Mouse (Mus musculus): ENCODE data around the gene Hectd1.

Gene Hectd1

DNA sequence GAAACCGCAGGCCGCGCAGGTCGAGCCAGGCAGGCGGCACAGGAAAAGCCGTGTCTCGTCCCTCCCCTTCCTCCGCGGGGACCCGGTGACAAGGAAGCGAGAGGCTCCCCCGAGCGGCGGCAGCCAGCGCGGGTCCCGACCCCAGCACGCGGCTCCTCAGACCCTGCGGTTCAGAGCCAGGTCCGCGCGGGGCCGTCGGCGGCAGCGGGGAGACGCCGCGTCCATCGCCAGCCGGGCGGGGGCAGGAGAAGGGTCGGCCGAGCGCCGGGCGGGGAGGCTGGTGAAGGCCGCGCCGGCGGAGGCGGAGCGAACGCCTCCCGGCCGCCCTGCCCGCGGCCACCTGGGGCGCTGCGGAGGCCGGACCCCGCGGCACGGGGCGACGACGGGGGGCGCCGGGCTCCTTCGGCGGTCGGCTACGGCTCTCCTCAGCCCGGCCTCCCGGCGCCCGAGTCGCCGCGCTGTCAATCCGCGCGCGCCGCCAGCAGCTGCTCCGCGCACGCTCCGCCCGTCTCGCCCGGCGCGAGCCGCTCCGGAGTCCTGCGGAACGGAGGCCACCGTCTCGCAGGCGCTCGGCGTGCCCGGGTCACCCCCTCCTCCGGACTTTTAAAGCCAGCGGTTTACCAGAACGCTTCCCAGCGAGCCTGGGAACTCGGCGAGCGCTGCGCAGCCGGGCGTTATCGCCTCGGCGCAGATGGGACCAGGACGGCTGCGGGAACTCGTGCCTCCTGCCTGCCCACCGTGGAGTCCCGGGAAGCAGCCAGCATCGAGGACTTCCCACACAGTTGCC, at the start of gene Hectd1:
Gene Hectd1, minus strand, starts transcription at position 247 of the 787 bp plus-strand sequence.
- peak; percentile 87 for DNase-seq (ENCODE audit: extremely low spot score)

- DNase-seq (ENCODE audit: extremely low spot score), result no peak
Observed at GRCm38 (mm10) chr12:51871446-51872144, 42.3 kb upstream of the Hectd1 start.

DNA sequence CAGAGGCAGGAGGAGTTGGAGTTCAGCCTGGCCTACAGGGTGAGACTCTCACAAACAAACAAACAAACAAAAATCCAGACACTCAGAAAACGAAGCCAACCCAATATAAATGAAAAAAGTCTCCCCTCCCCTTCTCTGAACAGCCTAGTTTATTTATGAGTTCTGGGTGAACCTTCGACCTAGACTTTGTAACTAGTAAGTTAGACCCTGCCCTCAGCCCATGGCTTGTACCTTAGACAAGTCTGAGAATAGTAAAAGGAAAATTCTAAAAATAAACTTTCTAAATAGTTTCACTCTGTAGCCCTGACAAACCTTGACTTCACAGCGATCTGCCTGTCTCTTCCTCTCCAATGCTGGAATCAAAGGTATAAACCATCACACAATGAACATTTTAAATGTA, 40.2 kb upstream of the Hectd1 start:
- no peak for DNase-seq (ENCODE audit: extremely low spot score)

GRCm38 (mm10) chr12:51867076-51867475, 37.7 kb upstream of the Hectd1 start:
- no peak for DNase-seq (ENCODE audit: extremely low spot score)

DNA sequence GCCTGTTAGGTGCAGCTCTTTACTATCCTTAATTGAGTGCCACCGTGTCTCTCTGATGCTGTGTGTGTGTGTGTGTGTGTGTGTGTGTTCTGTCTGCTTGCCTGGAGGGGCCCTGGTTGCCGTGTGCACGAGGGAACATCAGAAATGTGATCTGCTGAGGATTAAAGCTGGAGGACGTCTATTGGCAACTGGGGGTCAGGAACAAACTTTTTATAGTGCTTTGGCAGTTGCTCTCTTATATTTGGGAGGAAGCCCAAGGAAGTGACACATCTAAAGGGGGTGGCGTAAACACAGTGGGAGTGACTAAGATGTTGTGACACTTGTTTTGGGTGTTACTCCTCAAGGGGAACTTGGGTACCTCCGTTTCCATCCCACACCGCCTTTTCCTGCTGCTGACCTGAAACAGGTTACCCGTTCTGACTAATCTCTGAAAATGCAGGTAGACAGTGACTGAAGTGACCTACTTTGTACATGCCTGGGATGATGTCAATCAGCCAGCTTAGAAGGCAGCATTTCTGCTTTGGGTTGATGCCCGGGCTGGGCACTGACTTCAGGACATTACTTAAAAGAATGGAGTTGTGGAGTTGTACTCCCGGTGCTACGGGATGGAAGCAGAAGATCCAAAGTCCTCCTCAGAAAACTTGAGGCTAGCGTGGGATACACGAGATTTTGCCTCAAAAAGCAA, 37.0 kb upstream of the Hectd1 start:
- no peak for DNase-seq (ENCODE audit: extremely low spot score)

DNA sequence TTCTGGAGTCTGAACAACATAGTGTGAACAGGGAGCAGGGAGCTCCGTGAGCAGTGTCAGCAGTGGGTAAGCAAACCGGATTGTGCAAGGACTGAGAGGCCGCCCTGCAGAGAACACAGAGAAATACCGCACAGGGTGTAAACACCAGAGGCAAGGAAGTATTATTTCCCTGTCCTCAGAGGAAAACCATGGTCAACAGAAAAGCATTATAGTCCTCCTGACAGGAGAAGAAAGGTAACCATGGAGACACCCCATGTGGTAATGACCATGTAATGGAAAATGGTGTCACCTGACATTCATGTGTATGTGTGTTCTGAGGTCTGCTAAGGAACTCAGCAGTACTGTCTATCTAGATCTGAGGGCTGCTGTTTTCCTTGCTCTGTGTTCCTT, 36.4 kb upstream of the Hectd1 start:
- peak; percentile 31 for DNase-seq (ENCODE audit: extremely low spot score)

DNA sequence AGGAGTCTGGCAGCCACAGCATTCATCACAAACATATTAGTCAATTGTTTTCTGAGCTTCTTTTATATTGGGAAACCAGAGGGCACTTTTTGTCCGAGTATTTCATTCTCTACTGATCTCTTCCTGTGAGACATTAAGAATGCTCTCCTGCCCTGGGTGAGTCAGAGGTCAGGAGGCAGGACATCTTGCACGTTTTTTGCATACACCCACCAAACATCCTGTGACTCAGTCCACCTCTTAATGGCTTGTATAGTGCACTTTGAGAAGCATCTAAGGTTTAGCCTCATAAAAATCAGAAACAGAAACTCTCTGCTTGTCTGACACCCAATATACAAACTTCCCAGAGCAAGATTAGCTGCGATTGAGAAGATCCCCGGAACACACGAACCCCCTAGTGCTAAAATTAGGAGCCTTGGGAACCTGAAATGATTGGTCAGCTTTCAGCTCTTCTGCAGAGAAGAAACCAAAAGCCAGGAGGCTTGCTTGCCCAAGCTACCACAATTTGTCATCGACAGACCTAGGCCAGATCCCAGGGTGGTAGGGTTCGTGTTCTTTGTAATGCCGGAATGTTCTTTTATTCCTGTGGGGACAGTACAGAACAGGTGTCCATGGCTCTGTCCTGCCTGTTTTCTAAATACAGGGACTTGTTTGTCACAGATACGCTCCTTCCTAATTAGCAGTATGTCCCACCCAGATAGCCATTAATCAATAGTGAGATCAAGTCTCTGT, 35.9 kb upstream of the Hectd1 start:
- DNase-seq (ENCODE audit: extremely low spot score), result no peak

DNA sequence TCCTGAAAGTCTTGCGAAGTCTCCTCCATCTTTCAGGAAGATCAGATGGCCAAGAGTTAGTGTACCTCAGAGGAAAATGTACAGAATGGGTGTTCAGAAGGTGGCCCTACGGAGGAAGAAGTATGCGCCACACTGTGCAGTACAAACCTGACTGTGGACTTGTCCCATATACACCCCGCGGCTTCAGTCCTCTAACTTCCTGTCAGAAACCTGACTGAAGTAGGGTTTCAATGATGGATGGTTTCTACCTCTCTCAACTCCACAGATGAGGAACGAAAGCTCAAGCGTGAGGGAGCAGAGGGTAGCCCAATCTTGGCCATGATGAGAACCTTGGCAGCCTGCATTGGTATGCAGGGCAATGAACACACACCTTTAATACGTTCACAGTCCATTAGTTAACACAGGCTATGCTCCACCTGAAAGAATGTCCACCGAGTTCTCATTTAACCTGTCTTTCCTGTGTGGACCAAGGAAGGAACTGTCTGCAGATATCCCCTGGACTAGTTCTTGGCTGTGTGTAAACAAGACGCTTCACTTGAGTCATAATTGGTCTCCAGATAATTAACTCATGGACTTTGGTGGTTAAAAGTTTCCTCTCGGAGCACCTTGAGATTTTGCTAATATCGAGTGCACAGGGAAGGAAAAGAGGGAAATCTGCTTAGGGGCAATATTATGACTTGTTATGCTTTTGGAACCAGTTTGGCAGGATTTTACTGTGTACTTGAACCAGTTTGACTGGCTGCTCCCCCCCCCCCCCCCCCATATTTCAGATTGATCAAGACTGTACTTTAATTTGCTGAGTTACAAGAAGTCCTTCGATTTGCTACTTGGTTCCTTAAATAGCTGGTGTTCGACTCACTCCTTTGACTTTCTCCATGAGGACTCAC, 34.0 kb upstream of the Hectd1 start:
- DNase-seq (ENCODE audit: extremely low spot score), result no peak

DNA sequence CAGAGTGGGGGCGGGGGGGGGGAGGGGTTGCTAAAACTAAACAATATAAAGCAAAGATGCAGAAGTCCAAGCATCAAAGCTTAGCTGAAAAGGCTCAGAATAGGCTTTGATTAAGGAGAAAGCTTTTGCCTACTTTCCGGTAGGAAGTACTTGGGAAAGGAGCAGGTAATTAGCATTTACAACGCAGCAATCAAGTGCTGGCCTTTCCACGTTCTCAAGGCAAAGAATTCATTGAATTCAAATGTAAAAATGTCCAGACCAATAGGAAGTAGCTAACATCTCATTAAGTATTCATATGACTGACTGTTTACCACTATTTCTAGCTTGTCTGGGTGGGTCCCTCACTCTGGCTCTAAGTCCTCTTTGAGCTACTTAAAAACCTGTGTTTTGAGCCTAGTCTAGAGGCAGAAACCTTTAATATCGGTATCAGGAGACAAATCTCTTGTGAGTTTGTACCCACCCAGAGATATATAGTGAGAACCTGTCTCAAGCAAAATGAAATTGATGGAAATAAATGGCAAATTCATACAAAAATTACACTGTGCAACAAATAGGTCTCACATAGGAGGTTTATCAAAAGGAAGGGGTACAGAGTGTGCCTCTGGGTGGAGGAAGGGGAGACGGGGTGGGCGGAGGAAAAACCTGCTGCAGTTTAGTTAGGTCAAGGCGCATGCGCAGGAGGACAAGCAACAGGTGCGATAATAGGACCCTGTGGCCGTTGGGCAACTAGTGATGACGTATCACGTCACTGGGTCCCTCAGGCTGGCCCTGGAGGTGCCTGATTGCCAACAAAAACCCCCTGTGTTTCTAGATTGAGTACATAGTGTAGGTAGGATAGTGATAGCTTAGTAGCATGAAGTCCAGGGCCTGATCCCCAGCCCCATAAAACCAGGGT, 29.0 kb upstream of the Hectd1 start:
- DNase-seq (ENCODE audit: extremely low spot score), result no peak

GRCm38 (mm10) chr12:51856768-51857295, 27.5 kb upstream of the Hectd1 start:
- DNase-seq (ENCODE audit: extremely low spot score), result no peak

- no peak for DNase-seq (ENCODE audit: extremely low spot score)
Observed at GRCm38 (mm10) chr12:51855872-51856271, 26.5 kb upstream of the Hectd1 start.

GRCm38 (mm10) chr12:51855453-51855852, 26.1 kb upstream of the Hectd1 start:
- no peak for DNase-seq (ENCODE audit: extremely low spot score)

GRCm38 (mm10) chr12:51851617-51852016, 22.3 kb upstream of the Hectd1 start:
- DNase-seq (ENCODE audit: extremely low spot score), result no peak

DNA sequence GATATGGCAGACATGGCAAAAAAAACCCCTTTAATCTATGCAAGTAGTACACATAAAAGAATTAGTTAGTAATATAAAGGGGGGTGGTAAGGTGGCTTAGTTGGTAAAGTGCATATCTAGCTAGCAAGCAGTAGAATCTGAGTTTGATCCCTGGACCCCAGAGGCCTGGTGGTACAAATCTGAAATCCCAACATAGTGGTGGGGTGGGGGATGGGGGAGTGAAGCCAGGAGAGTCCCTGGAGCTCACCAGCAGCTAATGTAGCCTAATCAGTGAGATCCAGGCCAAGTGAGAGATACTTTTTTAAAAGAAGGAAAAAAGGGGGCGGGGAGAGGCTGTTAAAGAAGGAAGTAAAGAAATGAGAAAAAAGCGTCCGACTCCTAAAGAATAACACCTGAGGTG, 21.8 kb upstream of the Hectd1 start:
- no peak for DNase-seq (ENCODE audit: extremely low spot score)

DNA sequence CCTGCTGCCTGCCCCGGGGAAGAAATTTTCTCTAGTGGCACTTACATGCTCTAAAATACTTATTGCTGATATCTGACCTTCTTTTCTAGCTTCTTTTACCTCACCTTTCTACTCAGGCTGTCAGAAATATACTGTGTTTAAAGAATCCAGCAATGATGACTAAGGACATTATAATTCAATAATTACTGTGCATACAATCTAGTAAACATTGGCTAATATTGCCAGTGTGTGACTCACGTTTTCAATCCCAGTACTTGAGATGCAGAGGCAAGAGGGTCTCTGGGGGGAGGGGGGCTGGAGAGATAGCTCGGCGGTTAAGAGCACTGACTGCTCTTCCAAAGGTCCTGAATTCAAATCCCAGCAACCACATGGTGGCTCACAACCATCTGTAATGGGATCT, 21.0 kb upstream of the Hectd1 start:
- DNase-seq (ENCODE audit: extremely low spot score), result no peak

GRCm38 (mm10) chr12:51849902-51850301, 20.6 kb upstream of the Hectd1 start:
- no peak for DNase-seq (ENCODE audit: extremely low spot score)

GRCm38 (mm10) chr12:51847953-51848680, 18.8 kb upstream of the Hectd1 start:
- DNase-seq (ENCODE audit: extremely low spot score), result no peak

DNA sequence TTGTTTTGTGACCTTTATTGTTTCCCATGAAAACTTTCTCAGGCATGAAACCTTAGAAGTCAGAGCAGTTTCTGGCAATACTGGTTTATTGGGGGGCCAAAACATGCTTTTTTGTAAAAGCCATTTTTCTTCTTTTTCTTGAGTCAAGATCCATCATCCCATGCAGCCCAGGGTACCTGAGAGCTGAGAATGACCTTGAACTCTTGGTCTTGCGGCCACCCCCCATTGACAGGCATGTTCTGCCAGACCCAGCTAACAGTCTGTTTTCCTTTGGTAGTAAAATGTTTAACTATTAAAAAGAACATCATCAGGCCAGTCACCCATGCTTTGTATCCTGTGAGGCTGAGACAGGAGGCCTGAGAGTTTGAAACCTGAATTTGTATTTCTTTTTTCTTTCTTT, 15.9 kb upstream of the Hectd1 start:
- DNase-seq (ENCODE audit: extremely low spot score), result no peak

- DNase-seq (ENCODE audit: extremely low spot score), result peak; percentile 90
Observed at GRCm38 (mm10) chr12:51844771-51845256, 15.5 kb upstream of the Hectd1 start.

Measured in embryo, embryonic 9.5 days (tissue).